Mouse (Mus musculus) embryonic facial prominence, embryonic 10.5 days (tissue): ENCODE data around the gene Ninj1. TPM values are rescaled to one million over a fixed set of nuclear protein-coding genes. Genes with fewer than 3 reads are reported as not detected.

Experiments used
- polyA plus RNA-seq: library from polyadenylated mRNA; unstranded; fragments of >200 nt; fragmentation: Nextera tagmentation; extraction: Ambion mirVana; gene quantifications from 2 replicates; pipeline ENCODE4 v1.2.1, GENCODE M21; 2016

The Ninj1 gene
- polyA plus RNA-seq, 1 experiment from 2014 or later = 28.0 TPM

Other genes with a start within 250 kb of the Ninj1 start
- gene Fam120a, start 219.5 kb upstream of the Ninj1 start, polyA plus RNA-seq = 16.0 and 16.7 TPM in 2 replicates
- gene Wnk2, start 39.5 kb upstream of the Ninj1 start, polyA plus RNA-seq = 2.7 and 2.8 TPM in 2 replicates
- 31.6 and 35.0 TPM in 2 replicates for gene Card19, start 28.6 kb downstream of the Ninj1 start, polyA plus RNA-seq
- gene Susd3, start 61.2 kb downstream of the Ninj1 start, polyA plus RNA-seq = 1.2 and 1.7 TPM in 2 replicates
- gene Fgd3, start 132.8 kb downstream of the Ninj1 start, polyA plus RNA-seq = 1.2 and 1.3 TPM in 2 replicates
- gene Bicd2, start 154.1 kb downstream of the Ninj1 start, polyA plus RNA-seq = 32.6 and 33.3 TPM in 2 replicates
- 18.3 and 20.4 TPM in 2 replicates for gene Ippk, start 233.8 kb downstream of the Ninj1 start, polyA plus RNA-seq